Mouse (Mus musculus) bone marrow, adult 2 months (tissue): ENCODE data around the gene Cmc2. TPM values are rescaled to one million over a fixed set of nuclear protein-coding genes. Genes with fewer than 3 reads are reported as not detected.

Source experiments
- H3K27ac ChIP-seq: fragments of 200-500 bp; 2 replicates; pipeline ENCODE4 v1.5.1; 2012; ENCODE audit warnings: low read depth, mild to moderate bottlenecking, control low read depth, inconsistent platforms, low read length; ENCODE audit not compliant: control insufficient read depth, poor library complexity, insufficient read depth
- H3K4me1 ChIP-seq: fragments of 200-500 bp; 2 replicates; pipeline ENCODE4 v1.6.1; 2011; ENCODE audit warnings: low read length; ENCODE audit not compliant: control insufficient read depth, insufficient read depth
- H3K4me3 ChIP-seq: fragments of 200-500 bp; replicated peaks from 2 replicates; pipeline ENCODE3; 2011; ENCODE audit warnings: mild to moderate bottlenecking, low read depth, low read length, control low read depth; ENCODE audit not compliant: control insufficient read depth
- CTCF ChIP-seq: fragments of 200-500 bp; IDR thresholded peaks from 2 replicates; pipeline ENCODE4 v1.5.1; 2011; ENCODE audit warnings: low read length, control low read depth; ENCODE audit not compliant: control insufficient read depth, insufficient read depth
- POLR2A ChIP-seq: fragments of 200-500 bp; IDR thresholded peaks from 2 replicates; pipeline ENCODE4 v1.6.1; 2011; ENCODE audit warnings: low read depth, mild to moderate bottlenecking, control low read depth, low read length, borderline replicate concordance; ENCODE audit not compliant: control insufficient read depth
- WGBS: fragments of 180-500 bp; shearing (Covaris S2); methylation state at CpG from one replicate; pipeline ENCODE4 v1.1.7; 2018; 5-methylcytosine and 5-hydroxymethylcytosine counted together
- polyA plus RNA-seq: library from polyadenylated mRNA; stranded (reverse); fragments of >200 nt; gene quantifications from 2 replicates; pipeline ENCODE4 v1.2.4, GENCODE M21; 2011; ENCODE audit warnings: low replicate concordance; ENCODE audit not compliant: missing spikeins, insufficient read depth, insufficient read length

Gene Cmc2
- polyA plus RNA-seq, 1 experiment = 63.1 TPM

- WGBS = 42% methylated on average over 21 of the region's 21 CpGs
- peak overlapping the region; percentile 54 for H3K27ac ChIP-seq
- no peak for TF ChIP-seq POLR2A
- no peak for TF ChIP-seq CTCF
- peaks cover 1% of the 10 kb centered on the region; the same call in 1 of the 2 replicates for H3K4me1 ChIP-seq
- peak overlapping the region; percentile 38 for H3K4me3 ChIP-seq
Measured at GRCm38 (mm10) chr8:116946268-116946838, 25.1 kb upstream of the Cmc2 start.

GRCm38 (mm10) chr8:116945169-116945910 lies 24.1 kb upstream of the Cmc2 start:
- WGBS = 70% methylated on average over 9 of the region's 9 CpGs
- peaks cover 1% of the 10 kb centered on the region; the same call in 1 of the 2 replicates for H3K4me1 ChIP-seq
- no peak overlapping the region for H3K27ac ChIP-seq
- TF ChIP-seq CTCF (no peak), POLR2A (no peak)
- H3K4me3 ChIP-seq = no peak overlapping the region

GRCm38 (mm10) chr8:116944385-116944696 lies 23.1 kb upstream of the Cmc2 start:
- Histone ChIP-seq H3K4me1 (peaks cover 1% of the 10 kb centered on the region; the same call in 1 of the 2 replicates), H3K27ac (no peak overlapping the region)
- WGBS = 5% methylated on average over 4 of the region's 4 CpGs

GRCm38 (mm10) chr8:116943555-116944384 lies 22.5 kb upstream of the Cmc2 start:
- no peak for TF ChIP-seq CTCF
- TF ChIP-seq POLR2A = no peak
- H3K27ac ChIP-seq = peak overlapping the region; percentile 26
- H3K4me3 ChIP-seq = peak overlapping the region; percentile 96
- peaks cover 1% of the 10 kb centered on the region; the same call in 1 of the 2 replicates for H3K4me1 ChIP-seq
- under 1% methylated on average over 62 of the region's 62 CpGs for WGBS

More at GRCm38 (mm10) chr8:116944385-116944696, 23.1 kb upstream of the Cmc2 start:
- no peak overlapping the region for H3K4me3 ChIP-seq
- TF ChIP-seq POLR2A = no peak
- TF ChIP-seq CTCF = no peak

- H3K27ac ChIP-seq = peak within 1 kb of the TSS; percentile 26
- TF ChIP-seq CTCF (peak; percentile 58), POLR2A (no peak)
- H3K4me3 ChIP-seq = peak within 1 kb of the TSS; percentile 96
- under 1% methylated on average over 46 of the region's 46 CpGs for WGBS
- H3K4me1 ChIP-seq = peaks cover 1% of the 10 kb centered on the region; the same call in 1 of the 2 replicates
Measured at GRCm38 (mm10) chr8:116943161-116943554, 21.9 kb upstream of the Cmc2 start, which contains the start of gene Atmin. TSS of gene Atmin (plus strand) at chr8:116943393.

GRCm38 (mm10) chr8:116942284-116943058 lies 21.2 kb upstream of the Cmc2 start:
- TF ChIP-seq POLR2A = no peak
- TF ChIP-seq CTCF = no peak
- 58% methylated on average over 12 of the region's 12 CpGs for WGBS
- Histone ChIP-seq H3K4me3 (no peak overlapping the region), H3K4me1 (peaks cover 1% of the 10 kb centered on the region; the same call in 1 of the 2 replicates), H3K27ac (no peak overlapping the region)

GRCm38 (mm10) chr8:116935506-116935905 lies 14.3 kb upstream of the Cmc2 start:
- H3K4me3 ChIP-seq = no peak overlapping the region
- WGBS = 69% methylated on average over 6 of the region's 6 CpGs
- H3K27ac ChIP-seq = no peak overlapping the region
- no peaks in the 10 kb centered on the region for H3K4me1 ChIP-seq
- TF ChIP-seq CTCF (no peak), POLR2A (no peak)
